Mouse (Mus musculus) adrenal gland, postnatal 0 days (tissue): ENCODE data around the gene Hunk. TPM values are rescaled to one million over a fixed set of nuclear protein-coding genes. Genes with fewer than 3 reads are reported as not detected.

ENCODE experiments used
- polyA plus RNA-seq: library from polyadenylated mRNA; unstranded; fragments of >200 nt; fragmentation: Nextera tagmentation; extraction: Ambion mirVana; gene quantifications from 2 replicates; pipeline ENCODE4 v1.2.1, GENCODE M21; 2015

Gene Hunk
- 3.4 TPM in 2 replicates for polyA plus RNA-seq

GRCm38 (mm10) chr16:90385688-90386513 lies at the start of gene Hunk:
Gene Hunk (plus strand): TSS chr16:90386013.

Other genes starting within 250 kb of the Hunk start
- 11.6 and 23.2 TPM in 2 replicates for gene Tiam1, start 242.2 kb upstream of the Hunk start, polyA plus RNA-seq
- gene Sod1, start 165.3 kb upstream of the Hunk start, polyA plus RNA-seq: 2,074 and 2,800 TPM in 2 replicates
- 11.4 and 16.0 TPM in 2 replicates for gene Scaf4, start 101.5 kb upstream of the Hunk start, polyA plus RNA-seq